Mouse (Mus musculus) hindbrain, embryonic 16.5 days (tissue): Measurements from ENCODE around the gene Mapkapk5. TPM values are rescaled to one million over a fixed set of nuclear protein-coding genes. Genes with fewer than 3 reads are reported as not detected.

Source experiments
- ATAC-seq: fragments of 200-750 bp; cut with Nextera tagmentation; 2 replicates; pipeline ENCODE4 v1.8.0; 2017; ENCODE audit warnings: moderate TSS enrichment, moderate library complexity
- H3K27ac ChIP-seq: fragments of 300-500 bp; sonication (generic); 2 replicates; pipeline ENCODE4 v1.5.1; 2014; ENCODE audit warnings: low read depth, mild to moderate bottlenecking, control low read depth, low read length, moderate library complexity
- H3K27me3 ChIP-seq: fragments of 300-500 bp; sonication (generic); replicated peaks from 2 replicates; pipeline ENCODE4 v1.6.1; 2014; ENCODE audit warnings: low read length; ENCODE audit not compliant: control insufficient read depth, insufficient read depth
- H3K36me3 ChIP-seq: fragments of 300-500 bp; sonication (generic); 2 replicates; pipeline ENCODE4 v1.6.1; 2014; ENCODE audit warnings: mild to moderate bottlenecking, low read length, moderate library complexity, mixed read lengths; ENCODE audit not compliant: control insufficient read depth, insufficient read depth
- H3K4me1 ChIP-seq: fragments of 300-500 bp; sonication (generic); 2 replicates; pipeline ENCODE4 v1.6.1; 2014; ENCODE audit warnings: low read depth, low read length; ENCODE audit not compliant: control insufficient read depth, insufficient read depth
- H3K4me2 ChIP-seq: fragments of 300-500 bp; sonication (generic); 2 replicates; pipeline ENCODE4 v1.6.1; 2014; ENCODE audit warnings: mild to moderate bottlenecking, low read length, control low read depth, moderate library complexity
- H3K4me3 ChIP-seq: fragments of 300-500 bp; sonication (generic); 2 replicates; pipeline ENCODE4 v1.5.1; 2014; ENCODE audit warnings: mild to moderate bottlenecking, low read length, control low read depth, moderate library complexity
- H3K9ac ChIP-seq: fragments of 300-500 bp; sonication (generic); 2 replicates; pipeline ENCODE4 v1.6.1; 2014; ENCODE audit warnings: low read depth, mild to moderate bottlenecking, control low read depth, low read length, moderate library complexity
- H3K9me3 ChIP-seq: fragments of 300-500 bp; sonication (generic); 2 replicates; pipeline ENCODE4 v1.6.1; 2014; ENCODE audit warnings: mild to moderate bottlenecking, low read length, moderate library complexity; ENCODE audit not compliant: control insufficient read depth
- WGBS: fragments of 180-500 bp; shearing (Covaris S2); extraction: QIAGEN DNeasy Blood & Tissue Kit; methylation state at CpG from one replicate; pipeline ENCODE4 v1.1.7; 2014; 5-methylcytosine and 5-hydroxymethylcytosine counted together
- polyA plus RNA-seq: library from polyadenylated mRNA; unstranded; fragments of >200 nt; fragmentation: Nextera tagmentation; extraction: Ambion mirVana; gene quantifications from 2 replicates; pipeline ENCODE4 v1.2.1, GENCODE M21; 2015

Gene Mapkapk5
- polyA plus RNA-seq, 1 experiment from 2014 or later = 61.7 TPM

GRCm38 (mm10) chr5:121541235-121541634 lies 4.5 kb downstream of the Mapkapk5 start:
- Histone ChIP-seq H3K4me3 (no peak overlapping the region), H3K27ac (no peak overlapping the region), H3K27me3 (no peaks in the 10 kb centered on the region), H3K4me2 (no peak overlapping the region), H3K9ac (no peak overlapping the region), H3K36me3 (peaks cover 5% of the 10 kb centered on the region), H3K4me1 (peaks cover 21% of the 10 kb centered on the region), H3K9me3 (no peaks in the 10 kb centered on the region)
- no peak for ATAC-seq
- WGBS = 86% methylated on average over 7 of the region's 7 CpGs

- H3K9me3 ChIP-seq = no peaks in the 10 kb centered on the region
- ATAC-seq = no peak
- H3K36me3 ChIP-seq = peaks cover 14% of the 10 kb centered on the region
- WGBS = 95% methylated on average over 5 of the region's 5 CpGs
- H3K27ac ChIP-seq = no peak overlapping the region
- H3K4me2 ChIP-seq = no peak overlapping the region
- peaks cover 21% of the 10 kb centered on the region for H3K4me1 ChIP-seq
- no peak overlapping the region for H3K4me3 ChIP-seq
- H3K9ac ChIP-seq = no peak overlapping the region
- no peaks in the 10 kb centered on the region for H3K27me3 ChIP-seq
These were observed 5.6 kb downstream of the Mapkapk5 start for GRCm38 (mm10) chr5:121540066-121540465.

GRCm38 (mm10) chr5:121537588-121537987 lies 8.1 kb downstream of the Mapkapk5 start:
- Histone ChIP-seq H3K27me3 (no peaks in the 10 kb centered on the region), H3K27ac (no peak overlapping the region), H3K36me3 (peaks cover 28% of the 10 kb centered on the region), H3K4me1 (peaks cover 3% of the 10 kb centered on the region), H3K9me3 (no peaks in the 10 kb centered on the region), H3K4me2 (no peak overlapping the region), H3K4me3 (no peak overlapping the region), H3K9ac (no peak overlapping the region)
- 70% methylated on average over 2 of the region's 2 CpGs for WGBS
- ATAC-seq = no peak

GRCm38 (mm10) chr5:121536921-121537555 lies 8.7 kb downstream of the Mapkapk5 start:
- Histone ChIP-seq H3K36me3 (peaks cover 31% of the 10 kb centered on the region), H3K4me3 (no peak overlapping the region), H3K4me2 (no peak overlapping the region), H3K4me1 (no peaks in the 10 kb centered on the region), H3K27me3 (no peaks in the 10 kb centered on the region), H3K9me3 (no peaks in the 10 kb centered on the region), H3K9ac (no peak overlapping the region), H3K27ac (no peak overlapping the region)
- ATAC-seq = no peak
- 57% methylated on average over 7 of the region's 7 CpGs for WGBS

- Histone ChIP-seq H3K4me2 (no peak overlapping the region), H3K27ac (no peak overlapping the region), H3K36me3 (peaks cover 41% of the 10 kb centered on the region), H3K9me3 (no peaks in the 10 kb centered on the region), H3K9ac (no peak overlapping the region), H3K4me1 (no peaks in the 10 kb centered on the region), H3K4me3 (no peak overlapping the region), H3K27me3 (no peaks in the 10 kb centered on the region)
- WGBS = 90% methylated on average over 3 of the region's 3 CpGs
- no peak for ATAC-seq
These were observed 10.6 kb downstream of the Mapkapk5 start for GRCm38 (mm10) chr5:121535116-121535515.

- Histone ChIP-seq H3K9me3 (no peaks in the 10 kb centered on the region), H3K27me3 (no peaks in the 10 kb centered on the region), H3K4me1 (no peaks in the 10 kb centered on the region), H3K9ac (no peak overlapping the region), H3K27ac (no peak overlapping the region), H3K36me3 (peaks cover 41% of the 10 kb centered on the region), H3K4me2 (no peak overlapping the region), H3K4me3 (no peak overlapping the region)
- WGBS = 94% methylated on average over 5 of the region's 5 CpGs
- no peak for ATAC-seq
These were observed 11.2 kb downstream of the Mapkapk5 start for GRCm38 (mm10) chr5:121534521-121534920.

- no peak for ATAC-seq
- H3K4me3 ChIP-seq = no peak overlapping the region
- no peaks in the 10 kb centered on the region for H3K4me1 ChIP-seq
- H3K9ac ChIP-seq = no peak overlapping the region
- 70% methylated on average over 8 of the region's 8 CpGs for WGBS
- peaks cover 42% of the 10 kb centered on the region for H3K36me3 ChIP-seq
- H3K27ac ChIP-seq = no peak overlapping the region
- H3K4me2 ChIP-seq = no peak overlapping the region
- H3K9me3 ChIP-seq = no peaks in the 10 kb centered on the region
- no peaks in the 10 kb centered on the region for H3K27me3 ChIP-seq
These were observed 18.7 kb downstream of the Mapkapk5 start for GRCm38 (mm10) chr5:121526961-121527360.

- H3K27me3 ChIP-seq = no peaks in the 10 kb centered on the region
- WGBS = 88% methylated on average over 7 of the region's 7 CpGs
- peaks cover 42% of the 10 kb centered on the region for H3K36me3 ChIP-seq
- ATAC-seq = no peak
- H3K27ac ChIP-seq = no peak overlapping the region
- H3K9me3 ChIP-seq = no peaks in the 10 kb centered on the region
- no peak overlapping the region for H3K9ac ChIP-seq
- no peak overlapping the region for H3K4me2 ChIP-seq
- H3K4me1 ChIP-seq = no peaks in the 10 kb centered on the region
- no peak overlapping the region for H3K4me3 ChIP-seq
These were observed 19.2 kb downstream of the Mapkapk5 start for GRCm38 (mm10) chr5:121526526-121526925.

GRCm38 (mm10) chr5:121525774-121526450 lies 19.8 kb downstream of the Mapkapk5 start:
- H3K9me3 ChIP-seq = no peaks in the 10 kb centered on the region

More at GRCm38 (mm10) chr5:121525774-121526450, 19.8 kb downstream of the Mapkapk5 start:
- H3K27me3 ChIP-seq = no peaks in the 10 kb centered on the region
- no peaks in the 10 kb centered on the region for H3K4me1 ChIP-seq
- H3K9ac ChIP-seq = no peak overlapping the region
- WGBS = 92% methylated on average over 14 of the region's 14 CpGs
- H3K4me3 ChIP-seq = no peak overlapping the region
- ATAC-seq = no peak
- peaks cover 42% of the 10 kb centered on the region for H3K36me3 ChIP-seq
- no peak overlapping the region for H3K4me2 ChIP-seq
- no peak overlapping the region for H3K27ac ChIP-seq
